Mouse (Mus musculus): ENCODE results near the gene Tsg101.

The Tsg101 gene

GRCm38 (mm10) chr7:46876841-46877240 is 42.9 kb downstream of the Tsg101 start:
- in situ Hi-C loops (cut with MboI, MseI), result no loop called here

GRCm38 (mm10) chr7:46871988-46872387 is 47.8 kb downstream of the Tsg101 start:
- in situ Hi-C loops (cut with MboI, MseI), result no loop called here

DNA sequence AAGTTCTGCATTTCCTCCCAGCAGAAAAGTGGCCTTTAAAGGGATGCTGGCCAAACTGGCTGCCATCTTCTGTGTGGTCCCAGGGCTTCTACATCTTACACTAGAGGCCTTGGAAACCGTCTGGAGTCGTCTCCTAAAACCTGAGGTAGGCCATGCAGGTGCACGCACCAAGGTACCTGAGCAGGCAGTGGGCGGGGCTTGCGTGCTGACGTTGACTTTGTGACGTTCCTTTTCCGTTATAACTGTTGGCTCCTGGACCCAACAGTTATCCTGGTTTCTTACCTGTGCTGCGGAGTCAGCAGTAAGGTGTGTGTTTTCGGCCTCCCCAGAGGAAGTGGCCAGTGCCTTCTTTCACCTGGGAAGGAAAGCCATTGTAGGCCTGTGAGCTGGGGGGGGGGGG is 58.8 kb downstream of the Tsg101 start, which contains the start of gene Ldhc:
Ldhc (plus strand) TSS at position 208 of the 400 bp plus-strand sequence.
- in situ Hi-C loops (cut with MboI, MseI), result no loop called here

DNA sequence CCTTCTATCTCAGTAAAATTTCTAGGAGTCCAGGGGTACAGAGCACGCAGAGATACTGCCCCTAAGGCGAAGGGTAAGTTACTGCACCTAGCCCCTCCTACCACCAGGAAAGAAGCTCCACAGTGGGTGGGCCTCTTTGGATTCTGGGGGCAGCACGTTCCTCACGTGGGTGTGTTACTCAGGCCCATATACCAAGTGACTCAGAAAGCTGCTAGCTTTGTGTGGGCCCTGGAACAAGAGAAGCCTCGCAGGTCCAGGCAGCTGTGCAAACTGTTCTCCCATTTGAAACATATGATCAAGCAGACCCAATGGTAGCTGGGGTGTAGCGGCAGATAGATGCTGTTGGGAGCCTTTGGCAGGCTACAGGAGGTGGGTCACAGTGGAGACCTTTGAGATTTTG is 60.7 kb downstream of the Tsg101 start:
- in situ Hi-C loops (cut with MboI, MseI), result no loop called here

- in situ Hi-C loops (cut with MboI, MseI), result no loop called here
Observed at GRCm38 (mm10) chr7:46857436-46857835, 62.3 kb downstream of the Tsg101 start.

DNA sequence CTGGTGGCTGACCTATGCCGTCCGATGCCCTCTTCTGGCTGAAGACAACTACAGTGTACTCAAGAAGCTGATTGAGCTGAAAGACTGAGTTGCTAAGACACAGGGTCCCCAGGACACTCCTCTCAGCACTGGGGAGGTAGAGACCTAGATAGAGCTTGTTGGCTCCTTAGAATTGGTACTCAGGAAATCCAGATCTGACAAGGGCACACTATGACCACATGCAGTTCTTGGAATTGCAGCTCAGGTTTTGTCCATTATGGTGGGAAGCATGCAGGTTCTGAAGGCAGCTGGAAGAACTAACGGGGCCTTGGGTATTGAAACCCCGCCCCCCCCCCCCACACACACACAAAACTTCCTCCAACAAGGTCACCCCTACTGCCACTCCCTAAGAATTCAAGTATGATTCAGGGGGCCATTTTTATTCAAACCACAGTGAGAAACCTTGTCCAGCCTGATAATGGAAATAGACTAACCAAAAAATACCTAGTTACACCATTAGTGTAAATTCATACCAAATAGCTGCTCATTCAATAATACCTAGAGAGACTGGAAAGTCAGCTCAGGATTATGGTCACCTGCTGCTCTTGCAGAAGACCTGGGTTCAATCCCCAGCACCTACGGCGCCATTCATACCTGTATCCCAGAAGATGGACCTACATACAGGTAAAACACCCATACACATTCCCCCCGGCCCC is 63.8 kb downstream of the Tsg101 start:
- in situ Hi-C loops (cut with MboI, MseI), result no loop called here

DNA sequence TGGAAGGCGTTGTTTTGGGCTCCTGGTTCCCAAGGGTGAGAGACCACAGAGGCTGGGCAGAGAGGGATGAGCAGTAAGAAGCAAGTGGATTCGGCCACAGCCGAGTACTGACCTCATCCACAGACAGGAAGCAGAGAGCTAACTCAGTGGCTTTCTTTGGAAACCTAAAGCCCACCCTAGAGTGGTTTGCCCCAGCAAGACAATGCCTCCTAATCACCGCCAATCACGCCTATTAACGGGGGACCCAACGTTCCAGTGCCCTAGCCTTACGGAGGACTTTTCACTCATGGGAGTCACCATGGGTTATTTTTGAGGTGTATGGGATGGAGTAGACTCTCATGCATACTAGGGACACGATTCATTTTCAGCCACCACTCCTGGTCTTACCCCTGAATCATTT is 66.4 kb downstream of the Tsg101 start:
- in situ Hi-C loops (cut with MboI, MseI), result no loop called here

DNA sequence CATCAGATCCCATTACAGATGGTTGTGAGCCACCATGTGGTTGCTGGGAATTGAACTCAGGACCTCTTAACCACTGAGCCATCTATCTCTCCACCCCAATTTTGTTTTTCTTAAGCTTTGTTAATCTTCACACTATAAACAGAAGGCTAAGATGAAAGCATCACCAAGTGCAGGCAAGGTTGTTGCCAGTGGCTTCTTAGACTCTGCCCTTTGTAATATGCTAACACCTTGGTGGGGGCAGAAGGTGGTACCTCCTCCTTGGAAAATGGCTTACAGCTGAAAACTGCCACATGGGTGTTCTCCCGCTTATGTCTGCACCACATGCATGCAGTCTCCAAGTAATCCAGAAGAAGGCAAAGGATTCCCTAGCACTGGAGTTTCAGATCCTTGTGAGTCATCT is 67.1 kb downstream of the Tsg101 start:
- in situ Hi-C loops (cut with MboI, MseI), result no loop called here

DNA sequence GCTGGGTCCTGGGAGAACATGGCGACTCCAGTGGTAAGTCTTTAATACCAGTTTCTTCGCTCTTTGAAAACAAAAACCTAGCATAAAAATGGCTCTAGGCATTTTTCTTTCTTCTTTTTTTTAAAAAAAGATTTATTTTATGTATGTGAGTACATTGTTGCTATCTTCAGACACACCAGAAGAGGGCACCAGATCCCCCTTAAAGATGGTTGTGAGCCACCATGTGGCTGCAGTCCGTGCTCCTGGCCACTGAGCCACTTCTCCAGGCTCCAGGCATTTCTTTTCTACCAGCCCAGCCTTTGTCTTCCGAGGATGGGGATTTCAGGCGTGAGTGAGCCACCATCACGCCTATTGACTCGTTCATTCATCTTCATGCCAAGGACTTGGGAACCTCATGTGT is 68.7 kb downstream of the Tsg101 start:
- in situ Hi-C loops (cut with MboI, MseI), result no loop called here

GRCm38 (mm10) chr7:46849287-46849686 is 70.5 kb downstream of the Tsg101 start:
- in situ Hi-C loops (cut with MboI, MseI), result loop anchor here (25.0 kb wide), 1 partner anchor 1887 kb away; the partner anchor contains the start of gene Cpt1c

DNA sequence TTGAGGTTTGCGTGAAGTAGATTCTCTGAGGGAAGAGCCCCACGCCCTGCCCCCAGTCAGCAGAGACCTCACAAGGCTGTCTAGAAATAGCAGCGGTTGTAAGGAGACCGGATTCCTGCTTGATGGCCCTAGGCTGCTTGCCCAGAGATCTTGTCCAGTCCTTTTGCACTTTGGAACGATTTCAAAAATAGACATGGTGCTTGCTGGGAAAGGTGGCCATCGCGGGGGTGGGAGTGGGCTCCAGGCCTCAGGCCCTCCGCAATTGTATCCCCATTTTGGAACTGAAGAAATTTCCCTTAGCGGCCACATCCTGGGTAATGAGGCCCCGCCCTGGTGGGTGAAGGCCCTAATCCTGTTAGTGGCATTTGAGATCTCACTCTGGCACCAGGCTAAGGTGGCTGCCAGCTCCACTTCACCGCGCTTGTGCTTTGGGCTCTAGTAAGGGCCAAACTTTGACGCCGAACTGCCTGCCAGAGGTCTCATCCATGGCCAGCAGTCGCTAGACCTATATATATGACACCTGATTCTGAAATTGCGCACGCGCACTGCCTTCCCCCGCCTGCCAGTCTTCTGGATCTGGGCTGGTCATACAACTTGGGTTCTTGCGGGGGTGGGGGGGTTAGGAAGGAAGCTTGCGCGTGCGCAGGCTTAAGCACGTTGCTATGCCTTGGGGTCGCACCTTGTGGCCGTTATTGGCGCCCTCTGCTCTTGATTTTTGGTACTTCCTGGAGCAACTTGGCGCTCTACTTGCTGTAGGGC is 73.1 kb downstream of the Tsg101 start:
- in situ Hi-C loops (cut with MboI, MseI), result loop anchor here (25.0 kb wide), 1 partner anchor 1884 kb away; the partner anchor contains the start of gene Cpt1c

- in situ Hi-C loops (cut with MboI, MseI), result loop anchor here (25.0 kb wide), 1 partner anchor 1884 kb away; the partner anchor contains the start of gene Cpt1c
Observed at GRCm38 (mm10) chr7:46845978-46846485, 73.7 kb downstream of the Tsg101 start.

DNA sequence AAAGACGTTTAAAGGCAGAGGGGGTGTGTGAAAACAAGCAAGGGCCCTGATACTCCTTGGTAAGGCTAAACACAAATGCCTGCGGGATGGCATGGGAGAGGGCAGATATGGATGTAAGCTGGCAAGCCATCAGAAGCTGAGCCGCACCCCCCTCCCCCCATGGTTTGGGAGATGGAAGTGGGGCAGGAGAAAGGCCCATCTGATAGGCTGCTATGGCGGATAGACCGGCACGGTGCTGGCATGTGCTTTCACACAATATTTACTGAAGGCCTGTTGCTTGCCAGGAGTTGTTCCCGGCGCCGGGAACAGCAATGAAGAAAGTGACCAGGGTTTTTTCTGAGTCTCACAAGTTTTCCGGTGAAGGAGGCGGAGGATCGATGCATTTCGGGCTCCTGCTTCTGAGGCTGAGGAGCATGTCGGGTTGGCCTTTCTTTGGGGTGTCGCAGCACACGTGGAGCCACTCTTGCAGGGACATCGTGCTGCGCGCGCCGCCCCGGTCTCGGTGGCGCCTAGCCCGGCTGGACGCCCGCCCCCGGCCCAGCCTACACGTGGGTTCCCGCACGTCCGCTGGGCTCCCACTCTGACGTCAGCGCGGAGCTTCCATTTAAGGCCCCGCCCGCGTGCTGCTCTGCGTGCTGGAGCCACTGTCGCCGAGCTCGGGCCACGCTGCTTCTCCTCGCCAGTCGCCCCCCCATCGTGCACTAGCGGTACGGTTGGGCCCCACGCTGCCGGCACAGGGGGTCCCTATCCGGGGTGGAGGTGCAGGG is 74.4 kb downstream of the Tsg101 start:
- in situ Hi-C loops (cut with MboI, MseI), result loop anchor here (25.0 kb wide), 1 partner anchor 1883 kb away; the partner anchor contains the start of gene Cpt1c

DNA sequence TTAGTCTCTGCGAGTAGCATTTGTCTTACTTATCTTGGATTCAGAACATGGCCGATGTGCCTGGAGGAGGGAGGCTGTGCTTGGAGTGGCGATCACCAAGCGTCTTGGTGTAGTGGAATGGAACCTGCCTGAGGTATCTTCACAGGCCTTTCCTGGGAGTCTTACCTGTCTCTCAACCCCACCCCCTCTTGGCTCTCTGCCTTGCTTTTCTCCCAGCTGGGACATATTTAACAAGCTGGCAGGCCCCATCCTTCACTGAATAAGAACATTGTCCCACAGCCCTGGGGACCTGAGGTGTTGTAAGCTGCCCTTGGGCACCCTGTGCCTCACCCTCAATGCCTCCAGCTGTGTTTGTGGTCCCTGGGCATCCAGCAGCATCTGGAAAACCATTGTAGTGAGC is 76.2 kb downstream of the Tsg101 start:
- in situ Hi-C loops (cut with MboI, MseI), result loop anchor here (5.0 to 25.0 kb wide), 2 partner anchors 164 to 1881 kb away; partner anchors contain the start of genes Cpt1c and Spty2d1

DNA sequence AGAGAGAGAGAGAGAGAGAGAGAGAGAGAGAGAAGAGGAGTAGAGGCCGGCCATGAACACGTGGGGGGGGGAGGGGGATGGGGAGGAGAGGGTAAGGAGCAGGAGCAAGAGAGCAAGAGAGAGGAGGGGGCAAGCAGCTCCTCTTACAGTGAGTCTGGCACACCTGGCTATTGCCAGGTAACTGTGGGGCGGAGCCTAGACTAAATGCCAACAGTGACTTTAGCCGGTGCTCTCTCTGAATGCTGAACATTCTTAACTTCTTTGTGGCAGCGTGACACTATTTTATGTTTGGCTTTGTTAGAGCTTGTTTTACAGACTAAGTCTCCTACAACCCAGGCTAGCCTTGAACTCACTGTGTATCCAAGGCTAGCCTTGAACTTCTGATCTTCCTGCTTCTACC is 77.5 kb downstream of the Tsg101 start:
- in situ Hi-C loops (cut with MboI, MseI), result loop anchor here (5.0 to 25.0 kb wide), 2 partner anchors 165 to 1880 kb away; partner anchors contain the start of genes Cpt1c and Spty2d1

DNA sequence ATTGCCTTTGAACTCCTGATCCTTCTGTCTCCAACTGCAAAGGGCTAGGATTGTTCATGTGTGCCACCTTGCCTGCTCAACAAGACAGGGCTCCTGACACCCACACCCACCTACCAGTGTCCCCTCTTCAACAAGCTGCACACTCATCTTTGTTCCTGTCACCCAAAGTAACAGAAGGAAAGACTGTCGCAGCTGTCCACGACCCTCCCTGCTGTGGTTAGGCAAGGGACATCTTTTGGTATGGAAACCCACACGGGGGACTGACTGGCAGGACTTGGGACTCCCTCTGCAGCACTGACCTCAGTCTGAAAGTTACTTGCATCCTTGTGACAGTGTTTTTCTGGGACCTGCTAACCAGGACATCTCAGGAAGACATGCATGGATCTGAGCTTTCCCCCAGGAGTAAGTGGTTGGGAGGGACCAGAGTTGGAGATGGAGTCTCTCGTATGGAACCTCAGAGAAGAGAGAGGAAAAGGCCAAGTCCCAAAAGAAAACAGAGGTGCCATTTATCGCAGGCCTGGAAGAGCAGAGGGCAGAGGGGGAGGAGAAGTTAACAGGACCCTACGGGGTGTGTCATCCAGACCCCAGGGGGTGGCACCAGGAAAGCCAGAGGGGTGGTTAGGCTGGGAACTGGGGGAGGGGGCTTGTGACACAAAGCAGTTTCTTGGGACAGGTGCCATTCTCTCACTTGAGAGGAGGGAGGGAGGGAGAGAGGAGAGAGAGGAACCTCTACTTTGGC is 78.8 kb downstream of the Tsg101 start, which contains the start of gene Ldha:
Ldha (plus strand) TSS at position 689 of the 739 bp plus-strand sequence.
- in situ Hi-C loops (cut with MboI, MseI), result loop anchor here (5.0 to 25.0 kb wide), 2 partner anchors 166 to 1879 kb away; partner anchors contain the start of genes Cpt1c and Spty2d1

GRCm38 (mm10) chr7:46840326-46840725 is 79.4 kb downstream of the Tsg101 start:
- in situ Hi-C loops (cut with MboI, MseI), result loop anchor here (5.0 to 25.0 kb wide), 2 partner anchors 167 to 1878 kb away; partner anchors contain the start of genes Cpt1c and Spty2d1

DNA sequence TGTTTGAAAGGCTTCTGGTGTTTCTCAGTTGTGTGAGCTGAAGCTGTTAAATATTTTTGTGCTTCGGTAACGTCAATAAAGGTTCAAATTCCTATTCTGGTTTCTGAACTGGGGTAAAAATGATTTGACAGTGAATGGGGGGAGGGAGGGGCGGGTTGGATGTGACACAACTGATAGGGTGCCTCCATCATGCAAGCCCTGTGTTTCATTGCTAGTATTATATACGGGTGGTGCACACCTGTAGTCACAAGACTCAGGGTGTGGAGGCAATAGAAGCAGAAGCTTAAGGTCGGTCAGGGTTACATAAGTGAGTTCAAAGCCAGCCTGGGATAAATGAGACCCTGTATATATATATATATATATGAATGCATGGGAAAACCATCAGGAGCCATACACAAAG is 79.9 kb downstream of the Tsg101 start:
- in situ Hi-C loops (cut with MboI, MseI), result loop anchor here (5.0 to 25.0 kb wide), 3 partner anchors 167 to 1878 kb away; partner anchors contain the start of genes Cpt1c and Spty2d1

- in situ Hi-C loops (cut with MboI, MseI), result loop anchor here (10.0 to 25.0 kb wide), 2 partner anchors 1335 to 1877 kb away; partner anchors contain the start of gene Cpt1c
Observed at GRCm38 (mm10) chr7:46839446-46839845, 80.3 kb downstream of the Tsg101 start.
